Mouse (Mus musculus) forebrain, embryonic 12.5 days (tissue): ENCODE data around the gene Prph2. TPM values are rescaled to one million over a fixed set of nuclear protein-coding genes. Genes with fewer than 3 reads are reported as not detected.

Experiments
- ATAC-seq: fragments of 200-750 bp; cut with Nextera tagmentation; 2 replicates; pipeline ENCODE4 v1.8.0; 2017; ENCODE audit warnings: moderate TSS enrichment; ENCODE audit not compliant: low FRiP score
- H3K27ac ChIP-seq: fragments of 300-500 bp; sonication (generic); 2 replicates; pipeline ENCODE4 v1.5.1; 2016; ENCODE audit warnings: mild to moderate bottlenecking
- H3K27me3 ChIP-seq: fragments of 300-500 bp; sonication (generic); 2 replicates; pipeline ENCODE4 v1.6.1; 2016; ENCODE audit warnings: mild to moderate bottlenecking
- H3K36me3 ChIP-seq: fragments of 300-500 bp; sonication (generic); replicated peaks from 2 replicates; pipeline ENCODE4 v1.6.1; 2016; ENCODE audit warnings: mild to moderate bottlenecking
- H3K4me1 ChIP-seq: fragments of 300-500 bp; sonication (generic); 2 replicates; pipeline ENCODE4 v1.6.1; 2016
- H3K4me2 ChIP-seq: fragments of 300-500 bp; sonication (generic); 2 replicates; pipeline ENCODE4 v1.6.1; 2016; ENCODE audit warnings: mild to moderate bottlenecking, moderate library complexity
- H3K4me3 ChIP-seq: fragments of 300-500 bp; sonication (generic); replicated peaks from 2 replicates; pipeline ENCODE4 v1.5.1; 2016; ENCODE audit warnings: mild to moderate bottlenecking
- H3K9ac ChIP-seq: fragments of 300-500 bp; sonication (generic); 2 replicates; pipeline ENCODE4 v1.6.1; 2016; ENCODE audit warnings: mild to moderate bottlenecking
- H3K9me3 ChIP-seq: fragments of 300-500 bp; sonication (generic); 2 replicates; pipeline ENCODE4 v1.6.1; 2016
- WGBS: fragments of 180-500 bp; shearing (Covaris S2); methylation state at CpG from one replicate; pipeline ENCODE4 v1.1.7; 2016; 5-methylcytosine and 5-hydroxymethylcytosine counted together
- polyA plus RNA-seq: library from polyadenylated mRNA; unstranded; fragments of >200 nt; fragmentation: Nextera tagmentation; extraction: Ambion mirVana; gene quantifications from 2 replicates; pipeline ENCODE4 v1.2.1, GENCODE M21; 2016

Prph2 gene
- polyA plus RNA-seq, 1 experiment from 2014 or later: not detected

- no peak overlapping the region for H3K27ac ChIP-seq
- WGBS: 90% methylated on average over 6 of the region's 6 CpGs
- no peak overlapping the region for H3K4me3 ChIP-seq
- no peaks in the 10 kb centered on the region for H3K27me3 ChIP-seq
- H3K4me1 ChIP-seq: 0 out of 2 replicates have a peak, but pooled peaks cover 6% of the 10 kb centered on the region
- H3K9ac ChIP-seq: no peak overlapping the region
- H3K9me3 ChIP-seq: no peaks in the 10 kb centered on the region
- no peak overlapping the region for H3K4me2 ChIP-seq
- ATAC-seq: no peak
- H3K36me3 ChIP-seq: no peaks in the 10 kb centered on the region
Measured at GRCm38 (mm10) chr17:46881728-46882127, 28.5 kb upstream of the Prph2 start.

- Histone ChIP-seq H3K36me3 (no peaks in the 10 kb centered on the region), H3K9ac (no peak overlapping the region), H3K9me3 (no peaks in the 10 kb centered on the region), H3K27ac (no peak overlapping the region), H3K27me3 (no peaks in the 10 kb centered on the region), H3K4me1 (0 out of 2 replicates have a peak, but pooled peaks cover 6% of the 10 kb centered on the region), H3K4me2 (no peak overlapping the region), H3K4me3 (no peak overlapping the region)
- 89% methylated on average over 9 of the region's 9 CpGs for WGBS
- ATAC-seq: no peak
Measured at GRCm38 (mm10) chr17:46883107-46883506, 27.2 kb upstream of the Prph2 start.

- H3K4me1 ChIP-seq: peaks cover 12% of the 10 kb centered on the region
- H3K27me3 ChIP-seq: no peaks in the 10 kb centered on the region
- H3K36me3 ChIP-seq: no peaks in the 10 kb centered on the region
- H3K4me3 ChIP-seq: no peak overlapping the region
- H3K4me2 ChIP-seq: no peak overlapping the region
- ATAC-seq: no peak
- H3K9ac ChIP-seq: no peak overlapping the region
- no peak overlapping the region for H3K27ac ChIP-seq
- WGBS: 93% methylated on average over 6 of the region's 6 CpGs
- H3K9me3 ChIP-seq: no peaks in the 10 kb centered on the region
Measured at GRCm38 (mm10) chr17:46884766-46885165, 25.5 kb upstream of the Prph2 start.

GRCm38 (mm10) chr17:46885218-46885909, 24.9 kb upstream of the Prph2 start:
- H3K36me3 ChIP-seq: no peaks in the 10 kb centered on the region
- H3K4me3 ChIP-seq: no peak overlapping the region
- no peak overlapping the region for H3K27ac ChIP-seq
- H3K4me1 ChIP-seq: peaks cover 12% of the 10 kb centered on the region
- no peaks in the 10 kb centered on the region for H3K27me3 ChIP-seq
- ATAC-seq: no peak
- no peak overlapping the region for H3K9ac ChIP-seq
- no peaks in the 10 kb centered on the region for H3K9me3 ChIP-seq
- no peak overlapping the region for H3K4me2 ChIP-seq
- WGBS: 84% methylated on average over 11 of the region's 11 CpGs

GRCm38 (mm10) chr17:46885910-46886643, 24.2 kb upstream of the Prph2 start:
- Histone ChIP-seq H3K27me3 (no peaks in the 10 kb centered on the region), H3K4me3 (no peak overlapping the region), H3K9ac (no peak overlapping the region), H3K4me2 (no peak overlapping the region), H3K36me3 (no peaks in the 10 kb centered on the region), H3K4me1 (peaks cover 13% of the 10 kb centered on the region), H3K9me3 (no peaks in the 10 kb centered on the region), H3K27ac (no peak overlapping the region)
- WGBS: 63% methylated on average over 17 of the region's 17 CpGs
- ATAC-seq: no peak

- WGBS: 36% methylated on average over 16 of the region's 16 CpGs
- H3K27ac ChIP-seq: no peak overlapping the region
- no peak for ATAC-seq
- H3K4me2 ChIP-seq: peak overlapping the region; percentile 96
- no peaks in the 10 kb centered on the region for H3K9me3 ChIP-seq
- peaks cover 37% of the 10 kb centered on the region for H3K4me1 ChIP-seq
- H3K9ac ChIP-seq: peak overlapping the region; percentile 70
- H3K36me3 ChIP-seq: 0 out of 2 replicates have a peak, but pooled peaks cover 3% of the 10 kb centered on the region
- H3K4me3 ChIP-seq: peak overlapping the region; percentile 73
- no peaks in the 10 kb centered on the region for H3K27me3 ChIP-seq
Measured at GRCm38 (mm10) chr17:46888511-46889212, 21.6 kb upstream of the Prph2 start.

- peak overlapping the region; percentile 73 for H3K4me3 ChIP-seq
- no peaks in the 10 kb centered on the region for H3K9me3 ChIP-seq
- no peaks in the 10 kb centered on the region for H3K27me3 ChIP-seq
- peaks cover 6% of the 10 kb centered on the region; the same call in 1 of the 2 replicates for H3K36me3 ChIP-seq
- under 1% methylated on average over 44 of the region's 44 CpGs for WGBS
- ATAC-seq: peak; percentile 65
- peak overlapping the region; percentile 96 for H3K4me2 ChIP-seq
- H3K9ac ChIP-seq: peak overlapping the region; percentile 70
- H3K27ac ChIP-seq: peak overlapping the region; percentile 96
- peaks cover 41% of the 10 kb centered on the region for H3K4me1 ChIP-seq
Measured at GRCm38 (mm10) chr17:46889450-46890084, 20.7 kb upstream of the Prph2 start.

GRCm38 (mm10) chr17:46890116-46890815, 20.0 kb upstream of the Prph2 start, which contains the start of gene Tbcc:
Gene Tbcc, plus strand, starts transcription at chr17:46890684.
- peak within 1 kb of the TSS; percentile 87 for H3K9ac ChIP-seq
- peak within 1 kb of the TSS; percentile 73 for H3K4me3 ChIP-seq
- H3K4me2 ChIP-seq: peak within 1 kb of the TSS; percentile 98
- under 1% methylated on average over 40 of the region's 40 CpGs for WGBS
- ATAC-seq: peak; percentile 95
- H3K9me3 ChIP-seq: no peaks in the 10 kb centered on the region
- H3K27me3 ChIP-seq: no peaks in the 10 kb centered on the region
- peaks cover 6% of the 10 kb centered on the region; the same call in 1 of the 2 replicates for H3K36me3 ChIP-seq
- H3K27ac ChIP-seq: peak within 1 kb of the TSS; percentile 96
- peaks cover 41% of the 10 kb centered on the region for H3K4me1 ChIP-seq

- Histone ChIP-seq H3K27me3 (no peaks in the 10 kb centered on the region), H3K36me3 (peaks cover 6% of the 10 kb centered on the region; the same call in 1 of the 2 replicates), H3K9ac (peak overlapping the region; percentile 87), H3K4me1 (peaks cover 38% of the 10 kb centered on the region), H3K9me3 (no peaks in the 10 kb centered on the region), H3K27ac (peak overlapping the region; percentile 88), H3K4me2 (peak overlapping the region; percentile 98), H3K4me3 (peak overlapping the region; percentile 73)
- ATAC-seq: peak; percentile 53
- WGBS: 2% methylated on average over 64 of the region's 64 CpGs
Measured at GRCm38 (mm10) chr17:46890843-46891594, 19.2 kb upstream of the Prph2 start.

GRCm38 (mm10) chr17:46895426-46895825, 14.8 kb upstream of the Prph2 start:
- Histone ChIP-seq H3K4me2 (no peak overlapping the region), H3K27ac (no peak overlapping the region), H3K4me1 (peaks cover 29% of the 10 kb centered on the region), H3K36me3 (peaks cover 6% of the 10 kb centered on the region; the same call in 1 of the 2 replicates), H3K9me3 (no peaks in the 10 kb centered on the region), H3K4me3 (no peak overlapping the region), H3K27me3 (no peaks in the 10 kb centered on the region), H3K9ac (no peak overlapping the region)
- WGBS: 95% methylated on average over 9 of the region's 9 CpGs
- no peak for ATAC-seq
